Mouse (Mus musculus) adrenal gland (tissue): ENCODE data around the gene Vmn1r100.
"Not testable (repeated sequence)": the region's sequence is repeated elsewhere in the genome, so short reads cannot be mapped to it uniquely, and the experiment has no call there.

Experiments
- intact Hi-C: fragments of 180-260 bp; cut with DNase I; formaldehyde crosslinking; loops from one replicate; pipeline ENCODE4 v1.15.1; 2025
- long read RNA-seq, 2 experiments: library from polyadenylated mRNA; unstranded; transcript quantifications; one replicate each; pipeline ENCODE4 v2.0.0; 2020; ENCODE audit warnings: borderline replicate concordance in 1 of 2; ENCODE audit not compliant: insufficient replicate concordance in 1 of 2

Gene Vmn1r100
- long read RNA-seq, experiment 1, result 0 reads
- long read RNA-seq, experiment 2, result 0 reads

- intact Hi-C loops, result not testable (repeated sequence)
Measured at GRCm38 (mm10) chr7:20417642-20418041, at the start of gene Vmn1r100. TSS of gene Vmn1r100 (plus strand) at chr7:20417942.

- intact Hi-C loops, result not testable (repeated sequence)
Measured at GRCm38 (mm10) chr7:20375310-20375709, 42.4 kb upstream of the Vmn1r100 start, which contains the start of gene Gm5728. TSS of gene Gm5728 (minus strand) at chr7:20375410.

- intact Hi-C loops, result not testable (repeated sequence)
Measured at GRCm38 (mm10) chr7:20442493-20442892, 24.8 kb downstream of the Vmn1r100 start, which contains the start of gene Vmn1r101. TSS of gene Vmn1r101 (minus strand) at chr7:20442593.
